Mouse (Mus musculus) erythroblast, embryonic 14.5 days (primary cell): ENCODE data around the gene Akt1. TPM values are rescaled to one million over a fixed set of nuclear protein-coding genes. Genes with fewer than 3 reads are reported as not detected.

Source experiments
- H3K27me3 ChIP-seq: 2 replicates; pipeline ENCODE4 v1.6.1; 2012; ENCODE audit warnings: inconsistent platforms; ENCODE audit not compliant: control insufficient read depth
- H3K36me3 ChIP-seq: 2 replicates; pipeline ENCODE4 v1.6.1; 2012; ENCODE audit warnings: mild to moderate bottlenecking, inconsistent platforms; ENCODE audit not compliant: control insufficient read depth
- H3K4me1 ChIP-seq: 2 replicates; pipeline ENCODE4 v1.6.1; 2012; ENCODE audit warnings: inconsistent platforms; ENCODE audit not compliant: control insufficient read depth
- H3K4me3 ChIP-seq: replicated peaks from 2 replicates; pipeline ENCODE3; 2012; ENCODE audit warnings: moderate library complexity, mild to moderate bottlenecking, inconsistent platforms
- H3K9me3 ChIP-seq: 2 replicates; pipeline ENCODE4 v1.6.1; 2012; ENCODE audit warnings: low read length, inconsistent platforms, mixed read lengths; ENCODE audit not compliant: control insufficient read depth
- GATA1 ChIP-seq: IDR thresholded peaks from 2 replicates; pipeline ENCODE4 v1.6.1; 2012; ENCODE audit warnings: low read length, inconsistent platforms, mixed read lengths
- TAL1 ChIP-seq: IDR thresholded peaks from 3 replicates; pipeline ENCODE4 v1.6.1; 2012; ENCODE audit warnings: low read length, inconsistent platforms, mixed read lengths
- polyA plus RNA-seq: library from polyadenylated mRNA; stranded (reverse); fragments of >175 nt; gene quantifications from 2 replicates; pipeline ENCODE4 v1.2.3, GENCODE M21; 2012

Gene Akt1
- polyA plus RNA-seq, 1 experiment, result 15.2 TPM

- H3K27me3 ChIP-seq, result peaks cover 37% of the 10 kb centered on the region
- H3K4me1 ChIP-seq, result peaks cover 25% of the 10 kb centered on the region
- no peak for TF ChIP-seq GATA1
- TF ChIP-seq TAL1, result no peak
- H3K36me3 ChIP-seq, result peaks cover 8% of the 10 kb centered on the region; the same call in 1 of the 2 replicates
- no peak overlapping the region for H3K4me3 ChIP-seq
- no peaks in the 10 kb centered on the region; the same call in 1 of the 2 replicates for H3K9me3 ChIP-seq
Observed at GRCm38 (mm10) chr12:112616668-112617067, 58.0 kb downstream of the Akt1 start.

GRCm38 (mm10) chr12:112609031-112609430 is 65.7 kb downstream of the Akt1 start:
- TF ChIP-seq TAL1 (no peak), GATA1 (no peak)
- Histone ChIP-seq H3K4me3 (no peak overlapping the region), H3K27me3 (no peaks in the 10 kb centered on the region), H3K9me3 (no peaks in the 10 kb centered on the region), H3K4me1 (peaks cover 4% of the 10 kb centered on the region), H3K36me3 (peaks cover 49% of the 10 kb centered on the region; the same call in 1 of the 2 replicates)

GRCm38 (mm10) chr12:112606998-112607397 is 67.7 kb downstream of the Akt1 start:
- Histone ChIP-seq H3K36me3 (peaks cover 54% of the 10 kb centered on the region; the same call in 1 of the 2 replicates), H3K9me3 (no peaks in the 10 kb centered on the region), H3K4me1 (no peaks in the 10 kb centered on the region; the same call in 1 of the 2 replicates), H3K27me3 (no peaks in the 10 kb centered on the region), H3K4me3 (no peak overlapping the region)
- TF ChIP-seq TAL1 (no peak), GATA1 (no peak)

GRCm38 (mm10) chr12:112605766-112606165 is 68.9 kb downstream of the Akt1 start:
- Histone ChIP-seq H3K9me3 (no peaks in the 10 kb centered on the region), H3K27me3 (no peaks in the 10 kb centered on the region), H3K36me3 (peaks cover 52% of the 10 kb centered on the region; the same call in 1 of the 2 replicates), H3K4me3 (no peak overlapping the region), H3K4me1 (no peaks in the 10 kb centered on the region; the same call in 1 of the 2 replicates)
- TF ChIP-seq TAL1, result no peak
- TF ChIP-seq GATA1, result no peak

- no peak for TF ChIP-seq TAL1
- TF ChIP-seq GATA1, result no peak
- Histone ChIP-seq H3K4me3 (no peak overlapping the region), H3K36me3 (peaks cover 49% of the 10 kb centered on the region), H3K27me3 (no peaks in the 10 kb centered on the region), H3K4me1 (peaks cover 4% of the 10 kb centered on the region), H3K9me3 (no peaks in the 10 kb centered on the region)
Observed at GRCm38 (mm10) chr12:112604709-112605649, 69.7 kb downstream of the Akt1 start.

GRCm38 (mm10) chr12:112604022-112604421 is 70.7 kb downstream of the Akt1 start:
- Histone ChIP-seq H3K4me1 (peaks cover 12% of the 10 kb centered on the region), H3K27me3 (no peaks in the 10 kb centered on the region), H3K9me3 (no peaks in the 10 kb centered on the region), H3K4me3 (no peak overlapping the region), H3K36me3 (peaks cover 43% of the 10 kb centered on the region)
- TF ChIP-seq GATA1, result no peak
- no peak for TF ChIP-seq TAL1

Other genes starting within 250 kb of the Akt1 start
- gene A530016L24Rik, start 185.4 kb downstream of the Akt1 start, polyA plus RNA-seq, result 0.01 TPM in 1 of 2 replicates, not detected in the other
- gene Tmem179, start 158.1 kb downstream of the Akt1 start, polyA plus RNA-seq, result not detected in 2 replicates
- 0.43 TPM in 2 replicates for gene Inf2, start 86.1 kb downstream of the Akt1 start, polyA plus RNA-seq
- gene Adssl1, start 54.8 kb downstream of the Akt1 start, polyA plus RNA-seq, result 0.28 and 0.74 TPM in 2 replicates
- gene Siva1, start 30.2 kb downstream of the Akt1 start, polyA plus RNA-seq, result 20.4 and 20.6 TPM in 2 replicates
- gene Zbtb42, start 3.9 kb upstream of the Akt1 start, polyA plus RNA-seq, result 0.02 TPM in 1 of 2 replicates, not detected in the other
- 0.02 and 0.04 TPM in 2 replicates for gene Cep170b, start 45.6 kb upstream of the Akt1 start, polyA plus RNA-seq
- 0.24 and 0.50 TPM in 2 replicates for gene Pld4, start 85.8 kb upstream of the Akt1 start, polyA plus RNA-seq
- gene Ahnak2, start 127.8 kb upstream of the Akt1 start, polyA plus RNA-seq, result 0.01 and 0.05 TPM in 2 replicates
- 0.10 TPM in 1 of 2 replicates, not detected in the other for gene Clba1, start 134.1 kb upstream of the Akt1 start, polyA plus RNA-seq
- 3.3 and 4.7 TPM in 2 replicates for gene Cdca4, start 154.5 kb upstream of the Akt1 start, polyA plus RNA-seq
- 0.01 TPM in 1 of 2 replicates, not detected in the other for gene Gpr132, start 193.3 kb upstream of the Akt1 start, polyA plus RNA-seq